Mouse (Mus musculus): Measurements from ENCODE around the gene A430005L14Rik.
"Not testable (repeated sequence)": the region's sequence is repeated elsewhere in the genome, so short reads cannot be mapped to it uniquely, and the experiment has no call there.

The A430005L14Rik gene

GRCm38 (mm10) chr4:153956569-153957405, at the start of gene A430005L14Rik:
Gene A430005L14Rik (plus strand): TSS chr4:153957237.
- in situ Hi-C loops (cut with MboI, MseI) = loop anchor here (25.0 kb wide), 1 partner anchor 1644 kb away; the partner anchor contains the start of gene Rnf207

GRCm38 (mm10) chr4:153907573-153907972, 49.5 kb upstream of the A430005L14Rik start:
- in situ Hi-C loops (cut with MboI, MseI) = no loop called here

GRCm38 (mm10) chr4:153913635-153914034, 43.4 kb upstream of the A430005L14Rik start:
- in situ Hi-C loops (cut with MboI, MseI) = no loop called here

GRCm38 (mm10) chr4:153917773-153918500, 39.1 kb upstream of the A430005L14Rik start:
- in situ Hi-C loops (cut with MboI, MseI) = no loop called here

- in situ Hi-C loops (cut with MboI, MseI) = no loop called here
Observed at GRCm38 (mm10) chr4:153920517-153921233, 36.4 kb upstream of the A430005L14Rik start.

- in situ Hi-C loops (cut with MboI, MseI) = not testable (repeated sequence)
Observed at GRCm38 (mm10) chr4:153922090-153922489, 34.9 kb upstream of the A430005L14Rik start.

- in situ Hi-C loops (cut with MboI, MseI) = no loop called here
Observed at GRCm38 (mm10) chr4:153928772-153929299, 28.2 kb upstream of the A430005L14Rik start.

GRCm38 (mm10) chr4:153929425-153929824, 27.6 kb upstream of the A430005L14Rik start:
- in situ Hi-C loops (cut with MboI, MseI) = no loop called here

- in situ Hi-C loops (cut with MboI, MseI) = no loop called here
Observed at GRCm38 (mm10) chr4:153929921-153930320, 27.1 kb upstream of the A430005L14Rik start.

GRCm38 (mm10) chr4:153943243-153943642, 13.8 kb upstream of the A430005L14Rik start:
- in situ Hi-C loops (cut with MboI, MseI) = no loop called here

GRCm38 (mm10) chr4:153944261-153944660, 12.8 kb upstream of the A430005L14Rik start:
- in situ Hi-C loops (cut with MboI, MseI) = no loop called here

GRCm38 (mm10) chr4:153945741-153946140, 11.3 kb upstream of the A430005L14Rik start:
- in situ Hi-C loops (cut with MboI, MseI) = no loop called here

GRCm38 (mm10) chr4:153950372-153950771, 6.7 kb upstream of the A430005L14Rik start:
- in situ Hi-C loops (cut with MboI, MseI) = loop anchor here (25.0 kb wide), 1 partner anchor 1638 kb away; the partner anchor contains the start of gene Rnf207

GRCm38 (mm10) chr4:153951150-153951549, 5.9 kb upstream of the A430005L14Rik start:
- in situ Hi-C loops (cut with MboI, MseI) = loop anchor here (25.0 kb wide), 1 partner anchor 1639 kb away; the partner anchor contains the start of gene Rnf207

- in situ Hi-C loops (cut with MboI, MseI) = loop anchor here (25.0 kb wide), 1 partner anchor 1639 kb away; the partner anchor contains the start of gene Rnf207
Observed at GRCm38 (mm10) chr4:153951692-153952091, 5.3 kb upstream of the A430005L14Rik start.

- in situ Hi-C loops (cut with MboI, MseI) = loop anchor here (25.0 kb wide), 1 partner anchor 1643 kb away; the partner anchor contains the start of gene Rnf207
Observed at GRCm38 (mm10) chr4:153955651-153956050, 1.4 kb upstream of the A430005L14Rik start.

GRCm38 (mm10) chr4:153957444-153958250, 610 bp downstream of the A430005L14Rik start:
- in situ Hi-C loops (cut with MboI, MseI) = loop anchor here (25.0 kb wide), 1 partner anchor 1645 kb away; the partner anchor contains the start of gene Rnf207

GRCm38 (mm10) chr4:153962631-153963030, 5.6 kb downstream of the A430005L14Rik start:
- in situ Hi-C loops (cut with MboI, MseI) = loop anchor here (25.0 kb wide), 1 partner anchor 1650 kb away; the partner anchor contains the start of gene Rnf207

- in situ Hi-C loops (cut with MboI, MseI) = loop anchor here (25.0 kb wide), 1 partner anchor 1654 kb away; the partner anchor contains the start of gene Rnf207
Observed at GRCm38 (mm10) chr4:153966651-153967050, 9.6 kb downstream of the A430005L14Rik start.

- in situ Hi-C loops (cut with MboI, MseI) = loop anchor here (25.0 kb wide), 1 partner anchor 1655 kb away; the partner anchor contains the start of gene Rnf207
Observed at GRCm38 (mm10) chr4:153967556-153967955, 10.5 kb downstream of the A430005L14Rik start.

Measured in regulatory T cell (primary cell).